Comparison of ENCODE assay signal across 23 mouse cellular contexts in the genomic region with DNA sequence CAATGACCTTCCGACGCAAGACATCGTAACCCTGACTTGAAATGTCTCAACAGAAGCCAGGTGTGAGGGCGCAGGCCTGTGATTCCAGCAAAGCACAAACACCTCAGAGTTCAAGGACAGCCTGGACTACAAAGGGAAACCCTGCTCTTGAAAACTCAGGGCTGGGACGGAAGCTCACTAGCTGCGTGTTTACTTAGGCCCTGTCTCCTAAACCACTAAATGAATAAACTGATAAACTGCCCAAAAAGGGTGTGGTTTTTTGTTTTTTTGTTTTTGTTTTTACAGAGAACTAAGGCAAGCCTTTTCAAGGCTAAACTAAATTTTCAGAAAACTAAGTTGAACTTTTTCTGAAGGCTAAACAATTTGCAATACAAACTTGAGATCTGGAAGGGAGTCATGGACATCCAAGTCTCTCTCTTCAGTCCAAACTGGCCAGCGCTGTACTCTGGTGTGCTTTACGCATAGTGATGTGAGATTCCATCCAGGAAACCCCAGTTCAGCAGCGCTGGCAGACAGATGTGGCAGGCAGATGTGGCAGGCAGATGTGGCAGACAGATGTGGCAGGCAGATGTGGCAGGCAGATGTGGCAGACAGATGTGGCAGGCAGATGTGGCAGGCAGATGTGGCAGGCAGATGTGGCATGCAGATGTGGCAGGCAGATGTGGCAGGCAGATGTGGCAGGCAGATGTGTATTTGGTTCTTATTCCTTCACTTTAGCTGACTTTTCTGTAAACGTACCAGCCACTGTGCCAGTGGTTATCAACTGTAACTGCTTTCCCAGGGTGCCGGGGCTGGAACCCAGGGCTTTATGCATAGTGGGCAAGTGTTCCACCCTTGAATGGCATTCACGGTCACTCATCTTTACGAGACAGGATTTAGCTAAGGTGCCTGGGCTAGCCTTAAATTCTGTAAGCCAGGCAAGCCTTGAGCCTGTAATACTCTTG.
DNase-seq lines count a peak whose midpoint lies in the region; ATAC-seq and TF ChIP-seq lines count a peak whose summit lies in the region.
"Had no signal": no experiment of that assay in that cellular context is flagged by ENCODE, and none has a peak within 500 bp of the region (broad histone marks: within the 10 kb centered on the region; RNA-seq: fewer than 3 reads in every experiment).

No protein-coding gene starts in this region.

- no peak for TF ChIP-seq CTCF in CH12.LX (conservative IDR thresholded peaks at IDR 0.05 in 1 of 2, IDR thresholded peaks at IDR 0.05 in 1 of 2; ENCODE audit: low read depth in 2 of 2, low read length in 2 of 2)
- no peak for TF ChIP-seq CTCF in liver, postnatal 0 days (IDR thresholded peaks at IDR 0.05; ENCODE audit: low read depth)

- ATAC-seq in erythroblast, adult 5-6 weeks (replicated peaks; ENCODE audit: low FRiP score, poor library complexity, severe bottlenecking) = peak; percentile 69
- peak; percentile 82 for ATAC-seq in liver, embryonic 12.5 days
- peak; percentile 85 for ATAC-seq in liver, postnatal 0 days
- ATAC-seq in kidney, embryonic 16.5 days (ENCODE audit: low FRiP score, low TSS enrichment) = no peak
- ATAC-seq in forebrain, embryonic 13.5 days = no peak
- ATAC-seq: activated CD4-positive, CD25-positive, alpha-beta regulatory T cell, adult 4 months; CD4-positive, CD25-positive, alpha-beta regulatory T cell, adult 4 months; forebrain, embryonic 14.5 days; hindbrain, embryonic 16.5 days; intestine, embryonic 15.5 days; midbrain, embryonic 13.5 days had no signal

- H3K9ac ChIP-seq in CH12.LX (ENCODE audit: insufficient read depth, low read depth) = no peak overlapping the region
- 0 out of 2 replicates have a peak overlapping the region, but pooled peaks have one; percentile 12 for H3K9ac ChIP-seq in liver, embryonic 12.5 days
- no peak overlapping the region for H3K9ac ChIP-seq in liver, postnatal 0 days (replicated peaks)
- H3K9ac ChIP-seq in kidney, embryonic 16.5 days (replicated peaks; ENCODE audit: low read length) = no peak overlapping the region
- H3K9ac ChIP-seq in forebrain, embryonic 13.5 days = no peak overlapping the region
- H3K9ac ChIP-seq: heart, embryonic 13.5 days; intestine, embryonic 15.5 days; midbrain, embryonic 13.5 days had no signal

- H3K4me1 ChIP-seq in CH12.LX (ENCODE audit: control insufficient read depth in 1 of 2, insufficient read depth in 2 of 2) = peaks cover under 1 to 27% of the 10 kb centered on the region in 2 experiments; a peak in 2 of 4 replicates
- H3K4me1 ChIP-seq in liver, embryonic 12.5 days = peaks cover 53% of the 10 kb centered on the region
- H3K4me1 ChIP-seq in liver, postnatal 0 days (ENCODE audit: insufficient read depth) = 0 out of 2 replicates have a peak, but pooled peaks cover 3% of the 10 kb centered on the region
- no peaks in the 10 kb centered on the region for H3K4me1 ChIP-seq in kidney, embryonic 16.5 days (ENCODE audit: insufficient read depth, low read length)
- H3K4me1 ChIP-seq in forebrain, embryonic 13.5 days = peaks cover 7% of the 10 kb centered on the region
- H3K4me1 ChIP-seq: intestine, embryonic 15.5 days had no signal

- no peak overlapping the region for H3K4me3 ChIP-seq in CH12.LX (replicated peaks in 1 of 3; ENCODE audit: low read depth in 2 of 3, low read length in 2 of 3, poor library complexity in 1 of 3)
- no peak overlapping the region for H3K4me3 ChIP-seq in liver, embryonic 12.5 days
- no peak overlapping the region for H3K4me3 ChIP-seq in liver, postnatal 0 days (ENCODE audit: low read depth, low read length)
- H3K4me3 ChIP-seq in kidney, embryonic 16.5 days (ENCODE audit: low read length) = no peak overlapping the region
- no peak overlapping the region for H3K4me3 ChIP-seq in forebrain, embryonic 13.5 days
- H3K4me3 ChIP-seq: heart, embryonic 13.5 days; intestine, embryonic 15.5 days; megakaryocyte, embryonic 14.5 days; midbrain, embryonic 13.5 days had no signal

- no peak for TF ChIP-seq RAD21 in CH12.LX (IDR thresholded peaks at IDR 0.05; ENCODE audit: low read depth, low read length)

- in situ Hi-C loops in CH12.LX (cut with MboI; ENCODE audit: low pct_ligation_motif_present, low pct_unique_long_range_greater_than_20kb, low sequenced_read_pairs) = no loop called here

- no peak for DNase-seq in CH12.LX (ENCODE audit: extremely low read depth)
- peak; percentile 36 for DNase-seq in liver, postnatal 0 days
- DNase-seq in heart, postnatal 10 days = no peak
- no peak for DNase-seq in cerebellum, postnatal 36 days
- DNase-seq: adrenal gland, adult 8-10 months; cerebellum, adult 11 months; cerebellum, adult 9-10 months; heart, postnatal 14 days; kidney, adult 2 months; lung, postnatal 36 days had no signal

- H3K79me2 ChIP-seq in CH12.LX (replicated peaks; ENCODE audit: control insufficient read depth, extremely low read depth, insufficient read depth, poor library complexity, severe bottlenecking) = no peaks in the 10 kb centered on the region

- peaks cover 36 to 81% of the 10 kb centered on the region in 2 experiments for H3K36me3 ChIP-seq in CH12.LX (replicated peaks in 1 of 2; ENCODE audit: control insufficient read depth in 1 of 2, insufficient read depth in 1 of 2, low read length in 1 of 2)
- no peaks in the 10 kb centered on the region for H3K36me3 ChIP-seq in liver, embryonic 12.5 days
- H3K36me3 ChIP-seq in liver, postnatal 0 days (replicated peaks; ENCODE audit: insufficient read depth, low read length) = no peaks in the 10 kb centered on the region
- no peaks in the 10 kb centered on the region for H3K36me3 ChIP-seq in kidney, embryonic 16.5 days (ENCODE audit: insufficient read depth, low read length)
- no peaks in the 10 kb centered on the region for H3K36me3 ChIP-seq in forebrain, embryonic 13.5 days (ENCODE audit: poor library complexity, severe bottlenecking)
- H3K36me3 ChIP-seq: intestine, embryonic 15.5 days; midbrain, embryonic 13.5 days had no signal

- no peaks in the 10 kb centered on the region for H3K27me3 ChIP-seq in CH12.LX (replicated peaks)
- no peaks in the 10 kb centered on the region for H3K27me3 ChIP-seq in liver, embryonic 12.5 days (replicated peaks)
- H3K27me3 ChIP-seq in liver, postnatal 0 days (ENCODE audit: insufficient read depth, low read length) = no peaks in the 10 kb centered on the region
- H3K27me3 ChIP-seq in kidney, embryonic 16.5 days (ENCODE audit: insufficient read depth, low read length) = no peaks in the 10 kb centered on the region
- no peaks in the 10 kb centered on the region for H3K27me3 ChIP-seq in forebrain, embryonic 13.5 days
- H3K27me3 ChIP-seq: intestine, embryonic 15.5 days; megakaryocyte, embryonic 14.5 days; midbrain, embryonic 13.5 days had no signal

- H3K27ac ChIP-seq in CH12.LX (ENCODE audit: insufficient read depth, low read depth) = no peak overlapping the region
- peak overlapping the region; percentile 75 for H3K27ac ChIP-seq in liver, embryonic 12.5 days
- H3K27ac ChIP-seq in liver, postnatal 0 days (ENCODE audit: low read depth) = peak overlapping the region; percentile 22; the same call in 1 of the 2 replicates
- no peak overlapping the region for H3K27ac ChIP-seq in kidney, embryonic 16.5 days (ENCODE audit: low read length)
- H3K27ac ChIP-seq in forebrain, embryonic 13.5 days = no peak overlapping the region
- H3K27ac ChIP-seq: heart, embryonic 13.5 days; intestine, embryonic 15.5 days; kidney, postnatal 0 days; midbrain, embryonic 13.5 days had no signal

- H3K9me3 ChIP-seq in CH12.LX (replicated peaks; ENCODE audit: low read length) = peaks cover 13% of the 10 kb centered on the region
- H3K9me3 ChIP-seq in liver, embryonic 12.5 days (replicated peaks) = no peaks in the 10 kb centered on the region
- no peaks in the 10 kb centered on the region for H3K9me3 ChIP-seq in liver, postnatal 0 days (ENCODE audit: low read length)
- no peaks in the 10 kb centered on the region for H3K9me3 ChIP-seq in kidney, embryonic 16.5 days (ENCODE audit: low read length)
- no peaks in the 10 kb centered on the region for H3K9me3 ChIP-seq in forebrain, embryonic 13.5 days (replicated peaks)
- H3K9me3 ChIP-seq: heart, embryonic 13.5 days; intestine, embryonic 15.5 days; midbrain, embryonic 13.5 days had no signal

- 67% methylated on average over 13 of the region's 13 CpGs for WGBS in liver, embryonic 12.5 days (ENCODE audit: insufficient replicate concordance)
- WGBS in liver, postnatal 0 days (ENCODE audit: insufficient replicate concordance) = 72% methylated on average over 13 of the region's 13 CpGs
- 81% methylated on average over 13 of the region's 13 CpGs for WGBS in kidney, embryonic 16.5 days
- 90% methylated on average over 13 of the region's 13 CpGs for WGBS in forebrain, embryonic 13.5 days

- H3K4me2 ChIP-seq in CH12.LX (ENCODE audit: insufficient read depth, low read depth, poor library complexity, severe bottlenecking) = no peak overlapping the region
- peak overlapping the region; percentile 1; the same call in 1 of the 2 replicates for H3K4me2 ChIP-seq in liver, embryonic 12.5 days
- H3K4me2 ChIP-seq in liver, postnatal 0 days (ENCODE audit: low read depth, low read length) = no peak overlapping the region
- H3K4me2 ChIP-seq in kidney, embryonic 16.5 days (replicated peaks; ENCODE audit: low read depth, low read length) = no peak overlapping the region
- no peak overlapping the region for H3K4me2 ChIP-seq in forebrain, embryonic 13.5 days
- H3K4me2 ChIP-seq: heart, embryonic 13.5 days; intestine, embryonic 15.5 days; midbrain, embryonic 13.5 days had no signal

- TF ChIP-seq EP300 in CH12.LX (IDR thresholded peaks at IDR 0.05; ENCODE audit: low read length) = no peak
- peak; percentile 97 for TF ChIP-seq EP300 in liver, postnatal 0 days (IDR thresholded peaks at IDR 0.05; ENCODE audit: low read depth)

- dilution Hi-C loops in CH12.LX (cut with MboI; ENCODE audit: extremely low pct_ligation_motif_present, extremely low pct_unique_long_range_greater_than_20kb, low sequenced_read_pairs) = no loop called here

- intact Hi-C loops in heart, postnatal 10 days (cut with DNase I) = no loop called here

- no peak for TF ChIP-seq POLR2A in CH12.LX (IDR thresholded peaks at IDR 0.05; ENCODE audit: low read depth, low read length)

TF ChIP-seq in CH12.LX, 34 proteins besides CTCF, POLR2A, EP300 and RAD21:
- no peak for TF ChIP-seq MAFK (IDR thresholded peaks at IDR 0.05; ENCODE audit: insufficient replicate concordance, low read length)
- 0 out of 2 replicates have a peak, but pooled peaks have one; percentile 21 for TF ChIP-seq TCF12 (IDR thresholded peaks at IDR 0.05; ENCODE audit: low read depth, low read length)

Comparison
In these comparisons a context has a peak if more than half of its experiments do, and no peak if none do; other contexts are left out.
1. H3K27ac ChIP-seq: peak in liver, embryonic 12.5 days (single experiment) and liver, postnatal 0 days (single experiment); none in CH12.LX (single experiment), kidney, embryonic 16.5 days (single experiment) and forebrain, embryonic 13.5 days (single experiment).
2. ATAC-seq: peak in erythroblast, adult 5-6 weeks (single experiment), liver, embryonic 12.5 days (single experiment) and liver, postnatal 0 days (single experiment); none in kidney, embryonic 16.5 days (single experiment) and forebrain, embryonic 13.5 days (single experiment).